Mouse (Mus musculus): Measurements from ENCODE around the gene Dock1.

The Dock1 gene

GRCm38 (mm10) chr7:134945925-134946716, 275.7 kb downstream of the Dock1 start:
- intact Hi-C loops (cut with DNase I), result no loop called here

DNA sequence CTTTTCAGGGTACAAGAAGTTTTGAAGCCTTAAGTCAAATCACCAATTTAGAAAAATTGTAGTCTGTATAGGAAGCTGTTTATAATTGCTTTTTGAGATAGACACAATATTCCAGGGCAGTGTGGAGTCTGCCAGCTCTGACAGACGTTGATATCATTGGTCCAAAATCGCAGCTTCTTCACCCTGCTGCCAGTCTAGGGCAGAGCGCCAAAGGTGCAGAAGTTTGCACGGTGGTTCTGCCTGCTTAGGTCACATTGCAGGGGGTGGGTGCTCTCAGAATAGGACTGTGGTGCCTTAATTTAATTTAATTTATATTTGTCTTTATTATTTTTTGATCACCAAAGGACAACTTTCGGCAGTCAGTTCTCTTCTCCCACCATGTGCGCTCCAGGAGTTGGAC, 288.6 kb downstream of the Dock1 start:
- intact Hi-C loops (cut with DNase I), result no loop called here

GRCm38 (mm10) chr7:134960871-134961270, 290.4 kb downstream of the Dock1 start:
- intact Hi-C loops (cut with DNase I), result loop anchor here (10.0 kb wide), 1 partner anchor 204 kb away; no protein-coding TSS in a partner anchor

- intact Hi-C loops (cut with DNase I), result loop anchor here (10.0 kb wide), 1 partner anchor 203 kb away; no protein-coding TSS in a partner anchor
These were observed 291.2 kb downstream of the Dock1 start for GRCm38 (mm10) chr7:134961608-134962007.

DNA sequence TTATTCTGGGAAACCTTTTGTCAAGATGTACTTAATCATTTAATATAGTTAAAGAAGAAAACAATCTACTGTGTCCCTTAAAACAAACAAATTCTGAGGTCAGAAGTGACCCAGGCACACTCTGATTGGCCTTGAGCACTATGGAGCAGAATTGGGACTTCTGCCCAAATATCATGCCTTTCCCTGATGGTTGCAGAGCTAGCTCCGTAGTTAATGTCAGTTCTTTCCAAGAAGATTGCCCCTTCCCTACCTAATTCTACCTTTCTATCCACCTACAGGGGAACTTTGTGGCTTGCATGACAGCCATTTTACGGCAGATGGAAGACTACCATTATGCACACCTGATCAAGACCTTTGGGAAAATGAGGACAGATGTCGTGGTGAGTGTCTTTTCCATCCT, 319.8 kb downstream of the Dock1 start:
- intact Hi-C loops (cut with DNase I), result no loop called here

DNA sequence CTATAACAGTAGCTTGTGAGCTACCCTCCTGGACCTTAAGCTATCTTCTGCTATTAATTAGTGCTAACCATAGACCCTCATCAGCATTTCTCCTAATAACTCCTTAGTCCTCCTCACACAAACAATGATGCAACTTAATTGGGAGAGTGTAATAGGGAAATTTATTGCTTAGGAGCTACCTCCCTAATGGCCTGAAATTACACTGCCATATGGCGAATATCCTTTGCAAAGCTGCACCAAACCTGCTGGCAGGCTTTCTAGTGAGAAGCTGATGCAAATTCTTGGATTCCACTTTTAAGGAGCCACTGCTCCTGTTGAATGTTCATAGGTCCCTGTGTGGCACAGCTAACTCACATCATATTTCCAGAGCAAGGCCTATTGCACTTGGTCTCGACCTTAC, 320.5 kb downstream of the Dock1 start:
- intact Hi-C loops (cut with DNase I), result no loop called here

DNA sequence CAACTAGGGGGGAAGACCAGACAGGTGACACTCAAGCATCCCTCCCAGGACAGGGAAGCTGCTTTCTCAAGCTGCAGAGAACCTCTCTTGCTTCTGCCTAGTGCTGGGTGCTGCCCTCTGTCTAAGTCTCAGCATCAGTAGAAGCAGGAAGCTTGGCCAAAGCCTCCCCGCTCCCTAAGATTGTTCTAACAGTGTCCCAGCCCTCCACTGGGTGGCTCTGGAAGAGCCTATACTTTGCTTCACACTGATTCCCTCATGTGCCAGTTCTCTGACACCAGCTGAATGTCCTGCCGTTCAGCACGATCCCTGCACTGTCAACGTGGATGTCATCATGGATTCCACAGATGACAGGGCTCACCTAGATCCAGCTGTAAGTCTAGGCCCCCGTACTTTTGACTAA, 324.5 kb downstream of the Dock1 start:
- intact Hi-C loops (cut with DNase I), result no loop called here

GRCm38 (mm10) chr7:135002216-135002615, 331.8 kb downstream of the Dock1 start:
- intact Hi-C loops (cut with DNase I), result no loop called here

DNA sequence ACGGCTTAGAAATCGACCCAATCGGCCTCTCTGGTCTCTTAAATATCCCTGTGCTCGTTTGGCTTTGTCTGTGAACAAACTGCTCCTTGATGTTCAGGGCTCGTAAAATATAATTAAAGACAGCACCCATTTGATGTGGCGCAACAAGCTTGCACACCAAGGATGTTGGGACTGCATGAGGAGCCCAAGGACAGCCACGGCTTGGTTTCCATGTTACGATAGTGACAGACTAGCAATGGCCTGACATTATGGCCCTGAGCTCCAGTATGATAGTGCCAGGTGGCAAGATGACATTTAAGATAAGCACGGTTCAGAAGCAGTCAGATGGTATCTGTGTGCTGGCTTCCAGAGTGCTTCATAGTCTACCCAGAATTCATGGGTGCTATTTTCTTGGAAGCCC, 332.4 kb downstream of the Dock1 start:
- intact Hi-C loops (cut with DNase I), result no loop called here

DNA sequence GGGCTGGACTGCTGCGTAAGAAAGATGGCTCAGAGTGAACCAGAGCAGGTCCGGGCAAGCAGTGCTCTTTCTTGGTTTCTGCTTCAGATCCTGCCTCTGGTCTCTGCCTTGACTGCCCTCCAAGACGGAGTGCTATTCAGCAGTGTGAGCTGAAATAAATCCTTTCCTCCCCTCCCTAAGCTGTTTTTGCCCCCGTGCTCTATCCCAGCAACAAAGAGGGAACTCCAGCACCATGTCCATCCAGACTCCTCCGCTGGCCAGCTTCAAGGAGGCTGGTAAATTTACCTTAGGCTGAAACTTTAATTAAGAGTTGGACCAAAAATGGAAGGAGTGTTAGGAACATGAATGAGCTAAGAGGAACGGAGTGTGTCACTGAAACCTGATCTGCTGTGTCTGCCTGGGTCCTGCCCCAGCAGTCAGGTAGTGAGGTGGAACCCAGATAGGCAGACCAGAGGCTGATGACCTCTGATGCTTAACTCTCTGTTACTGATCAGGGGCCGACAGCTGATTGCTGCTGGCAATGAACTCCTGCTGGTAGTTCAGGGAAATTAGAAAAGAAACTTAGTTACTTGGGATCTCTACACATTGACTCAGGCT, 335.6 kb downstream of the Dock1 start:
- intact Hi-C loops (cut with DNase I), result no loop called here

- intact Hi-C loops (cut with DNase I), result no loop called here
These were observed 337.6 kb downstream of the Dock1 start for GRCm38 (mm10) chr7:135008021-135008420.

- intact Hi-C loops (cut with DNase I), result no loop called here
These were observed 340.5 kb downstream of the Dock1 start for GRCm38 (mm10) chr7:135010997-135011396.

DNA sequence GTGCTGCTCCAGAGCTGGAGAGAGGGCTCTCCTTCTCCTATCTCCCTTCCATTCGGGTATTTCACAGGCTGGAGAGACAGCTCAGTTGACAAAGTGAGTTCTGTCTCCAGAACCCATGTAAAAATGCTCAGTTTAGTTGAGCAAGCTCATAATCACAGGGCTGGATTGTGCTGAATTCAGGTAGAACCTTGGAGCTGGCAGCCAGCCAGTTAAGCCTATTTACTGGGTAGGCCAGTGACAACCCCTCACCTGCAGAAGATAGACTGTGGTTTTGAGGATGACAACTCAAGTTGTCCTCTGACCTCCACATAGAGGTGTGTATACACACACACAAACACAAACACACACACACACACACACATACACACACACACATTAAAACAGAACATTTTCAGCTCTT, 347.1 kb downstream of the Dock1 start:
- intact Hi-C loops (cut with DNase I), result no loop called here

DNA sequence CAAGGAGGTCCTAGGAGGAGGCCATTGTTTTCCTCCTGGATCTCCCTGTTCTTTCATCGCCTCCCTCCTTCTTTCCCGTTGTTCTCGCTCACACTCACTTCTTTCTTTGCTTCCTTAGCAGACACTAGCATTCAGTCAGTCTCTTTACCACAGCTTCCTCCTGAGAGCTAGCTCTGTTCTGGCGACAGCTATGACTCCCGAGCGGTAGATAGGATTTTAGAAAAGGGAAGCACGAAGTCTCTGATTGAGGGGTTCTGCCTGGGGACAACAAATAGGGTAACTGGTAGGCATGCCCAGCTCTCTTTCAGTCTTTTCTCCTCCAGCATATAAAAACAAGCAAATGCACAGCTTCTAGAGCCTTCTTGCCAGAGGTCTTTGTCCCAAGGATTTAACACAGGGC, 350.3 kb downstream of the Dock1 start:
- intact Hi-C loops (cut with DNase I), result no loop called here

- intact Hi-C loops (cut with DNase I), result no loop called here
These were observed 351.2 kb downstream of the Dock1 start for GRCm38 (mm10) chr7:135021544-135022100.

DNA sequence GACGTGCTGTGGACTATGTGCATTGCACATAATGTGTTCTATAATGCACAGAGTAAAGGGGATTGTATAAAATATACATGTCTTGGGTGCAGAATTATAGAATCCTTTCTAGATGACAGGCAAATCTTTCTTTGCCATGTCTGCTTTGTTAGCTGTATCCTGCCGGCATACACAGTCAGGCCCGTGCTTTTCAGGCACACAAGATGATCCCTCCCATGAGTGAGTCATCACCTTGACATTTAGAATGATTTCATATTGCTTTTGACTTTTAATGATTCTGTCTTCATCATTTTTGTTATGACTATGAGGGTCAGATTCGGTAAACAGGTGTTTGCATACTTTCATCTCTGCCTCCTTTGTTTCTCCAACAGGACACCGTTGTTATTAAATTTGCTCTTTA, 354.1 kb downstream of the Dock1 start:
- intact Hi-C loops (cut with DNase I), result no loop called here

GRCm38 (mm10) chr7:135028716-135029115, 358.3 kb downstream of the Dock1 start:
- intact Hi-C loops (cut with DNase I), result no loop called here

DNA sequence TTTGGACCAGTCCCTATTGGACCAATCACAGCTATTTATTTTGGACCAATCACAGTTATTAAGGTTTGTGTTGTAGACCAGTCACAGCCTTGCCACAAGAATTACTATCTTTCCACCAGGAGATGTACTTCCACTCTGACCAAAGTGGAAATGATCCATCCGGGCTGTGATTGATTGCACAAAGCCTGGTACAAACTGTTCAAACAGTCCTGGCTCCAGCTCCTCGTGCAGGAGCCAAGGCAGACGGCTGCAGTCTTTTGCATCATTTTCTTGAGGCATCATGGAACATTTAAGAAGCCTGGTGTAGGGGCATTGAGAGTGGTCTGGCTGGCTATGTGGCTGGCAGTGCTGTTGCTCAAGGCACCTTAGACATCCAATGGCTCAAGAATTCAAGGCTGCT, 358.7 kb downstream of the Dock1 start:
- intact Hi-C loops (cut with DNase I), result no loop called here

DNA sequence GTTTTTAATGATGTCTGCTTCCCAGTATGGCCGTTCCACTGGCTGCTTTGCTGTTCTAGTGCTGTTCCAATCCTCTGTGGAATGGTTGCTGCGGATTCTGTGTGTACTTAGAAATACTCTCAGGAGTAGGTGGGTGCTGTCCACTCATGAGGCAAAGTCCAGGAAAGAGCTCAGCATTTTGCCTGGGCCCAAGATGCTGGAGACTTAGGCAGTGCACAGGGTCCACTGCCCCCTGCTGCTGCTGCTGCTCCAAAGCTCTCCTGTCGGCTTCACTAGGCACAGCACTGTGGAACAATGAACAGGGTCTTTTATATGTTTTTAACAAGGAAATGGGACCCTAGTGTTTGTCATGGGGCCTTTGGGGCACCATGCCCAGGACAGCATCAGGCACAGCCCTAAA, 361.0 kb downstream of the Dock1 start:
- intact Hi-C loops (cut with DNase I), result no loop called here

DNA sequence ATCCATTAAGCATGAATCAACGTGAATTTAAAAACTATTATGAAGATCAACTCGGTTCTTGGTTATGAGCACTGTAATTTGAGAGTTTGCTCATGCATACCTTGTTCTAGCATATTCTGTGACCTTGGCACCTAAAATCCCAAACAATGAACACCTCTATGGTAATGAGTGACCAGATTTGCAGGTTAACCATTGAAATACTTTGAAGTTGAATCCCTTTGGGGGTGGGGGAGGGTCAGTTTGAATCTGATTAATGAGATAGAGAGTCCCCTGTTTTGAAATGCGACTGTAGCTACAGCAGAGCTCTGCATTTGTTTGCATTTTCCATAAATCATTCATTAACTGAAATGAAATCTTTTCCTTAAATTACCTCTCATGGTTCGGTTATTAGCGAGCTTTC, 364.4 kb downstream of the Dock1 start:
- intact Hi-C loops (cut with DNase I), result no loop called here

DNA sequence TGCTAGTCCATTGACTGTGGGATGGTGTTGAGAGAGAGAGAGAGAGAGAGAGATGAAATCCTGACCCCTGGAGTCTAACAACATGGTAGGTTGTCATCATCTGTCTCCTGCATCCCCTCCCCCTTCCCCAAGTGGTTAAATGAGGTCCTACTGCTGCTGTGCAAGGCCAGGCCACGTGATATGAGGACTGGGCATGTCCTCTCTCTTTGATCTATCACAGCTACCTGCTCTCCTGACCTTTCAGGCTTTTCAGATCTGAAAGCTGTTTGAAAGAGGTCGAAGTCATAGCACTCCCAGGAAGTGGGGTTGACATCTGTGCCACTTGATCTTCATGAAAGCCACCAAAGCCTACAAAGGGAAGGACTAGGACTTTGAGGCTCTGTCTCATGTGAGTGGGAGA, 365.2 kb downstream of the Dock1 start:
- intact Hi-C loops (cut with DNase I), result no loop called here

DNA sequence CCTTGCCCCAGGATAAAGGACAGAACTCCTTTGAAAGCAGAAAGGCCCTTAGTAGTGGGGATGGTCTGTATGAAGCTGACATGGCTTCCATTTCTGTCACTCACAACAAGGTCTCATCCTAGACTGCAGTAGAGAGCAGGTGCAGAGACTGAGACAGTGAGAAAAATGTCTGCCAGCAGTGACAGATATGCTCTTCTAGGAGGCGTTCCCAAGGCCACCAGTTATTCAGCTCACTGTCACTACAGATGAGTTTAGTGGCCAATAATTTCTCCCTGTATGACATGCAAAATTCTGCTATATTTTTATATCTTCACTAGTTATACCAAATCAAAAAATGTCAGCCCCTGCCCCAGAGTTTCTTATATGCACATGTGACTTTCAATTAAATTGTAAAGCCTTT, 368.5 kb downstream of the Dock1 start:
- intact Hi-C loops (cut with DNase I), result no loop called here
